Mouse (Mus musculus) erythroblast, embryonic 14.5 days (primary cell): ENCODE data around the gene Prkce. TPM values are rescaled to one million over a fixed set of nuclear protein-coding genes. Genes with fewer than 3 reads are reported as not detected.

Source experiments
- H3K27me3 ChIP-seq: 2 replicates; pipeline ENCODE4 v1.6.1; 2012; ENCODE audit warnings: inconsistent platforms; ENCODE audit not compliant: control insufficient read depth
- H3K36me3 ChIP-seq: 2 replicates; pipeline ENCODE4 v1.6.1; 2012; ENCODE audit warnings: mild to moderate bottlenecking, inconsistent platforms; ENCODE audit not compliant: control insufficient read depth
- H3K4me1 ChIP-seq: 2 replicates; pipeline ENCODE4 v1.6.1; 2012; ENCODE audit warnings: inconsistent platforms; ENCODE audit not compliant: control insufficient read depth
- H3K4me3 ChIP-seq: replicated peaks from 2 replicates; pipeline ENCODE3; 2012; ENCODE audit warnings: moderate library complexity, mild to moderate bottlenecking, inconsistent platforms
- H3K9me3 ChIP-seq: 2 replicates; pipeline ENCODE4 v1.6.1; 2012; ENCODE audit warnings: low read length, inconsistent platforms, mixed read lengths; ENCODE audit not compliant: control insufficient read depth
- GATA1 ChIP-seq: IDR thresholded peaks from 2 replicates; pipeline ENCODE4 v1.6.1; 2012; ENCODE audit warnings: low read length, inconsistent platforms, mixed read lengths
- TAL1 ChIP-seq: IDR thresholded peaks from 3 replicates; pipeline ENCODE4 v1.6.1; 2012; ENCODE audit warnings: low read length, inconsistent platforms, mixed read lengths
- polyA plus RNA-seq: library from polyadenylated mRNA; stranded (reverse); fragments of >175 nt; gene quantifications from 2 replicates; pipeline ENCODE4 v1.2.3, GENCODE M21; 2012

Gene Prkce
- polyA plus RNA-seq, 1 experiment = 0.04 TPM

- H3K4me3 ChIP-seq = no peak overlapping the region
- no peaks in the 10 kb centered on the region for H3K36me3 ChIP-seq
- H3K9me3 ChIP-seq = no peaks in the 10 kb centered on the region
- peaks cover 5% of the 10 kb centered on the region; the same call in 1 of the 2 replicates for H3K4me1 ChIP-seq
- H3K27me3 ChIP-seq = no peaks in the 10 kb centered on the region; the same call in 1 of the 2 replicates
- no peak for TF ChIP-seq GATA1
- no peak for TF ChIP-seq TAL1
Measured at GRCm38 (mm10) chr17:86286747-86287271, 119.2 kb downstream of the Prkce start.

GRCm38 (mm10) chr17:86292711-86293110, 125.1 kb downstream of the Prkce start:
- peaks cover 10% of the 10 kb centered on the region for H3K4me1 ChIP-seq
- no peaks in the 10 kb centered on the region for H3K9me3 ChIP-seq
- no peaks in the 10 kb centered on the region for H3K36me3 ChIP-seq
- no peaks in the 10 kb centered on the region for H3K27me3 ChIP-seq
- no peak overlapping the region for H3K4me3 ChIP-seq
- no peak for TF ChIP-seq GATA1
- no peak for TF ChIP-seq TAL1

GRCm38 (mm10) chr17:86293247-86293744, 125.7 kb downstream of the Prkce start:
- Histone ChIP-seq H3K4me1 (peaks cover 10% of the 10 kb centered on the region), H3K4me3 (peak overlapping the region; percentile 33), H3K27me3 (no peaks in the 10 kb centered on the region), H3K9me3 (no peaks in the 10 kb centered on the region), H3K36me3 (no peaks in the 10 kb centered on the region)
- TF ChIP-seq TAL1 = no peak
- TF ChIP-seq GATA1 = no peak

- no peaks in the 10 kb centered on the region for H3K27me3 ChIP-seq
- peaks cover 51% of the 10 kb centered on the region for H3K4me1 ChIP-seq
- H3K9me3 ChIP-seq = no peaks in the 10 kb centered on the region
- H3K36me3 ChIP-seq = no peaks in the 10 kb centered on the region
- H3K4me3 ChIP-seq = no peak overlapping the region
- TF ChIP-seq TAL1 (no peak), GATA1 (no peak)
Measured at GRCm38 (mm10) chr17:86299576-86299975, 132.0 kb downstream of the Prkce start.

GRCm38 (mm10) chr17:86300774-86301595, 133.4 kb downstream of the Prkce start:
- peaks cover 54% of the 10 kb centered on the region for H3K4me1 ChIP-seq
- TF ChIP-seq GATA1 = peak; percentile 85
- peak; percentile 51; the same call in 2 of the 3 replicates for TF ChIP-seq TAL1
- no peaks in the 10 kb centered on the region for H3K9me3 ChIP-seq
- peak overlapping the region; percentile 56 for H3K4me3 ChIP-seq
- H3K27me3 ChIP-seq = no peaks in the 10 kb centered on the region
- H3K36me3 ChIP-seq = no peaks in the 10 kb centered on the region

GRCm38 (mm10) chr17:86302266-86302665, 134.7 kb downstream of the Prkce start:
- no peaks in the 10 kb centered on the region for H3K36me3 ChIP-seq
- no peak overlapping the region for H3K4me3 ChIP-seq
- no peaks in the 10 kb centered on the region for H3K27me3 ChIP-seq
- no peak for TF ChIP-seq TAL1
- TF ChIP-seq GATA1 = no peak
- no peaks in the 10 kb centered on the region for H3K9me3 ChIP-seq
- H3K4me1 ChIP-seq = peaks cover 54% of the 10 kb centered on the region

GRCm38 (mm10) chr17:86302861-86303331, 135.3 kb downstream of the Prkce start:
- Histone ChIP-seq H3K4me3 (no peak overlapping the region), H3K36me3 (no peaks in the 10 kb centered on the region), H3K9me3 (no peaks in the 10 kb centered on the region), H3K27me3 (no peaks in the 10 kb centered on the region), H3K4me1 (peaks cover 54% of the 10 kb centered on the region)
- no peak for TF ChIP-seq GATA1
- TF ChIP-seq TAL1 = no peak

- TF ChIP-seq GATA1 = no peak
- TF ChIP-seq TAL1 = no peak
- Histone ChIP-seq H3K4me3 (no peak overlapping the region), H3K36me3 (no peaks in the 10 kb centered on the region), H3K27me3 (no peaks in the 10 kb centered on the region), H3K4me1 (peaks cover 54% of the 10 kb centered on the region), H3K9me3 (no peaks in the 10 kb centered on the region)
Measured at GRCm38 (mm10) chr17:86303401-86304243, 136.0 kb downstream of the Prkce start.
